Mouse (Mus musculus): Measurements from ENCODE around the gene Hoxa2. TPM values are rescaled to one million over a fixed set of nuclear protein-coding genes. Genes with fewer than 3 reads are reported as not detected.

Gene Hoxa2
- 3.2 and 14.2 TPM in 2 replicates for polyA plus RNA-seq (2012; rRNA removed)

DNA sequence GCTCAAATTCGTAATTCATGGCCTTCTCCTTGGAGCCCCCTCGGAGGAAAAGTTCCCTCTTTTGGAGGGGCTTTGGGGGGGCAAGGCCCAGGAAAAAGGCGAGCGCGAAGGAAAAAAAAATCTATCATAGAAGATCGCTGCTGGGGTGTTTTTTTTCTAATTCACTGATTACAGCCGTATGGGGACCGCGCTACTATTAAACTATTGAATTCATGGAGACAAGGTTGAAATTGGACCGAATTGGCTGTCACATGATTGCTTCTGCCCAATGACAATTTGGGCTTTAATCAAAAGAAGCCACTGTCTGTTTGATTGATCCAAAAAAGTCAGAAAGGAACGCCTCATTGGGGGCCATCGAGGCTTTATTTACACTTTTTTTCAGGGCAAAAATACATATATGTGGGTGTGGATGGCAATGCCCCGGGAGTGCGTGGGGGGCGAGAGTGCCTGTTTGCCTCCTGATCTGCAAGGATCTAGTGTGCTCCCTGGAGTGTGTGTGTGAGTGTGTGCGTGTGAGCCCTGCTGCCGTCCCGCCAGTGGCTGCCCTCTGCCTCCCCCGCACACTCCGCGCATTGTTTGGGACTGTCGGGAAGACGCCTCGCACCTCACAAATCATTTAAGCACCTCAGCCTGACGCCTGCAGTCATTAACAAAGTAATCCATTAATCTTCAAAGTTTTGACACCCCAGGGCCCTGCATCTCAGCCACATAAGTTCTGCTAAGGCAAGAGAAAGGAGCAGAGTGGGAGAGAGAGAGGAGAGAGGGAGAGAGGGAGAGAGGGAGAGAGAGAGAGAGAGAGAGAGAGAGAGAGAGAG, at the start of gene Hoxa2:
TSS of gene Hoxa2 (minus strand) at position 206 of the 815 bp plus-strand sequence.
- DNase-seq (ENCODE audit: low read depth), result peak; percentile 33
- TF ChIP-seq POLR2A (IDR thresholded peaks at IDR 0.05; ENCODE audit: borderline replicate concordance, extremely low read depth, insufficient read depth, insufficient read length, poor library complexity, severe bottlenecking) (no peak), CTCF (IDR thresholded peaks at IDR 0.05; ENCODE audit: borderline replicate concordance, extremely low read depth, insufficient read depth, insufficient read length) (no peak)

DNA sequence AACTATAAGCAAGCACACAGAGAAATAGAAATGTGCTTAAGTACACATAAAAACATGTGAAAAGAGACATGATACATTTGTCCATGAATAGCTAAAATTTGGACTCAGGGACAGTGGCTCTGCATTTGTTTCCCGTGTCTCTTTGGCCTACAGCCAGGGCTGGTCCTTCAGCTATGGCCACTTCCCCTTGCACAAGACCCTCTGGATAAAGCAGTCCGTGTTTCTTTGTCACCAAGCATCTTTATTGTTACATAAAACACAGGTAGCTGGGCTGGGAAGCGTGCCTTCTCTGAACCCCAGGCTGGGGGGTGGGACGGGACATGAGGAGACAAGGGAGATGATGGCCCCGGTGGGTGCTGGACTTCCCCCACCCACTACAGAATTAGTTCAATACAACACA, 49.6 kb upstream of the Hoxa2 start:
- DNase-seq (ENCODE audit: low read depth), result no peak
- no peak for TF ChIP-seq CTCF (IDR thresholded peaks at IDR 0.05; ENCODE audit: borderline replicate concordance, extremely low read depth, insufficient read depth, insufficient read length)
- no peak for TF ChIP-seq POLR2A (IDR thresholded peaks at IDR 0.05; ENCODE audit: borderline replicate concordance, extremely low read depth, insufficient read depth, insufficient read length, poor library complexity, severe bottlenecking)

DNA sequence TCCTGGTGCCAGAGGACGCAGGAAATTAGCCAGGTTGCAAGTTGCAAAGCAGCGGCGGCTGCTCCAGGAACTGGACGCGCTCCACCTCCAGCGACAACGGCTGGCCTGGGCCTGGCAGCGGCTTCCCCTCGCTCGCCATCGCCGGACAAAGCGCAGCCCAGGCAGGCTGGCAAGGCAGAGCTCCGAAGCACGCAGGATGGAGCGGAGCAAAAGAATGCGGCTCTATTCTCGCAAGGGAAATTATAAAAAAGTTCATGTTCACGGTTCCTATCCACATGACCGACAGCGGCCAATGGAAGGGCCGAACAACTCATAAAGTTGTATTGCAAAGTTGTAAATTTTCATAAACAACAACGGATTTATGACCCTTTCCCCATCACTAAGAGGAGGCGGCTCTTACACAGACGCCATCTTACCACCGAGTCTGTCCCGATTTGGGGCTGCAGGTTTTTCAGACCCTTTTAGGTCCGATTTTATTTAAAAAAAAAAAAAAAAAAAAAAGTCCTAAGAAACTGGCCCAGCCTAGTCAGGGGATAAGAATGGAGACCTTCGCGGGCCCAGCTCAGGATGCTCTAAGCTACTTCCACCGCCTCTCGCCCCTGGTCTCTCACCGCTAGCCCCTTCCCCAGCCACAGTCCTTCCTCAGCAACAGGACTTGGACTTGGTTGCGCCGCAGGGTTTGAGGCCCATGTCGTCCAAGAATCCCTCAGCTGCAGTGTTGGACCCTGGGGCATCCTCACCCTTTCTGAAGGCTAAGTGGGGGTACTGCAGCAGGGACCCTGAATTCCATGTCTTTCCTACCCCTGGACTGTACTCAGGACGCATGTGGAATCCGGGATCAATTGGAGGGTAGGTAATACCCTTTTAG, 48.7 kb upstream of the Hoxa2 start, which contains the start of the genes Hoxa3 and Gm28308:
TSS of gene Hoxa3 (minus strand) at position 218 of the 868 bp plus-strand sequence.
TSS of gene Gm28308 (minus strand) at position 221 of the 868 bp plus-strand sequence.
- no peak for DNase-seq (ENCODE audit: low read depth)
- TF ChIP-seq CTCF (IDR thresholded peaks at IDR 0.05; ENCODE audit: borderline replicate concordance, extremely low read depth, insufficient read depth, insufficient read length) (no peak), POLR2A (IDR thresholded peaks at IDR 0.05; ENCODE audit: borderline replicate concordance, extremely low read depth, insufficient read depth, insufficient read length, poor library complexity, severe bottlenecking) (no peak)

DNA sequence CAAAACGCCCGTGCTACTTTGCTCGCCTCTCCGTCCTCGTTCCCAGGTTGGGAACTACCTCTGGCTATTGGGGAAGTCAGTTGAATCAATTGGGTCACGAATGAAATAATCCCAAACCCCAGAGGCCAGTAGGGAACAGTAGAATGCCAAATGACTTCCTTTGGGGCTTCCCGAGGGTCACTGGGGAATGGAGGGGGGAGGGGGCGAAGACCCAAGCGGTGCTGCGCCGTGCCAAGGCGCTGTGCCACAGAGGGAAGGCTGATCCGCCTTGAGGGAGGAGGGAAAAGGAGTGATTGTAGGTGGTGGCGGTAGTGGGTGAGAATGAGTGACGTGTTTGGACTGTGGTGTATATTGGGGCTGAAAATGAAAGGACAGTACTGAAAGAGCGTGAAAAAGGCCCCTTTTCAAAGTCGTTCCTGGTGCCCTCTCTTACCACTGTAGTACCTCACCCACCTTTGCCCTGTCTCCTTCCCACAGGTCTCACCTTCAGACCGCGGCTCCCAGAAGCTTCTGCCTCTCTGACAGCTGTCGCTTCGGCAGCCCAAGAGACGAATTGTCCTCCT, 48.0 kb upstream of the Hoxa2 start:
- TF ChIP-seq POLR2A (IDR thresholded peaks at IDR 0.05; ENCODE audit: borderline replicate concordance, extremely low read depth, insufficient read depth, insufficient read length, poor library complexity, severe bottlenecking) (no peak), CTCF (IDR thresholded peaks at IDR 0.05; ENCODE audit: borderline replicate concordance, extremely low read depth, insufficient read depth, insufficient read length) (no peak)
- DNase-seq (ENCODE audit: low read depth), result no peak

DNA sequence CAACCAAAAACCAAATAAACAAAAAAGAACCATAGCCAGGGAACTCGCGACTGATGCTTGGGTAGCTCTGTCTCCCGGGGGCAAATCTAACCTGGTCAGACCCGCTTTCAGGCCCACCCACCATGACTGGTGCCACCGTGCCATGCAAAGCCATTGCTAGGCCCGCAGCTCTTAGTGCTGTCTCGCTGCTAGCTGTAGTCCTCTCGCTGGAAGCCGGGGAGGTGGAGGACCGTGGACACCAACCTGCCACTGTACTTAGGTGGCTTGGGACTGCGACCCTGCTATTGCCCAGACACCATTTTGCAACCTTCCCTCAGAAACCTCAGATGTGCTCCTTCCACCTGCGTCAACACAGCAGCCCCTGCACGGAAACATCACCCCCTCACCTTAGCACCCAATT, 47.3 kb upstream of the Hoxa2 start:
- DNase-seq (ENCODE audit: low read depth), result no peak
- no peak for TF ChIP-seq POLR2A (IDR thresholded peaks at IDR 0.05; ENCODE audit: borderline replicate concordance, extremely low read depth, insufficient read depth, insufficient read length, poor library complexity, severe bottlenecking)

DNA sequence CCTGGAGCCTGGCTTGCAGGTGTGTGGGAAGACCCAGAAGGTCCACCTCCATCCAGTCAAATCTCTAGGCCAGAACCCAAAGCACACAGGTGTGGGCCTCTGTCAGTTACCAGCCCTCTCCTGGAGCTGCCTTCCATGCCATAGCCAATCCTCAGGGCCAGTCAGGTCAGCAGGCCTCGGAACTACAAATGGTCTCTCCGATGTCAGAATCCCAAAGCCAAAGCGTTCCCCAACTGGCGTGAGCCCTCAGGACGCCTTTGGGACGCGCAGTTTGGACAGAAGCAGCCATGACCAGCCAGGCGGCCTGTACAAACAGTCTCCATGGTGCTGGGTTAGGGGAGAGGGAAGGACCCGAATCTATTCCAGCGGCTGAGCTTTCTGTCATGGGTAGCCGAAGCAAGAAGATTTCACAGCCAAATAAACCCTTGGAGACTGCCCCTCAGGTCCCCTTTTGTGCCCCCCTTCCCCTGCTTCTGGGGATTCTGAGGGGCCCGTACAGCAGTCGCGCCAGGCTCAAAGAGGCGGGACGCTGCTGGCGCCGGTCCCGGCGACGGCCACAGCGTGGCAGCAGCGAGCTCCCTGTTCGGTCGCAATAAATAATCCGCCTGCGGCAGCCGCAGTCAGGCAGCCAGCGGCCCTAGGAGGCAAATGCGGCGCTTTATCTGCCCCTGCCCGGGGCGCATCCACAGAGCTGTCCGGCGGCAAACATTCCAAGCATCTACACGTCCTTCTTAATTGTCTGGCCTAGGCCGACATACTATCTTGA, 46.7 kb upstream of the Hoxa2 start:
- peak; percentile 84 for DNase-seq (ENCODE audit: low read depth)
- no peak for TF ChIP-seq POLR2A (IDR thresholded peaks at IDR 0.05; ENCODE audit: borderline replicate concordance, extremely low read depth, insufficient read depth, insufficient read length, poor library complexity, severe bottlenecking)
- TF ChIP-seq CTCF (IDR thresholded peaks at IDR 0.05; ENCODE audit: borderline replicate concordance, extremely low read depth, insufficient read depth, insufficient read length), result peak; percentile 84

DNA sequence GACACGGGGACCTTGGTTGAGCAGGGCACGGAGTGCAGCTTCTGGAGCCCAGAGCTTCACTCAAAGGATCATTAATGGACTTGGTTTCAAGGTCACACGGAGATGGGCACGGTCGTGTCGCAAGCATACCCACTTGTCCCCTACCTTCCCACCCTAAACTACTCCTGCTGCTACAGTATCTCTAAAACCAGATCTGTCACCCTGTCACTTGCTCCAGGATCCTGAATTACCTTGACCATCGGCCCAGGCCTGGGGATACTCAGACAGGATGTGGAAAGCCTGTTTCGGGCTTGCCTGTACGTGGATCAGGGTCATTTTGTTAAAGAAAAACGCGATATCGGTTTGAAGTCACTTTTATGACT, 45.0 kb upstream of the Hoxa2 start:
- TF ChIP-seq POLR2A (IDR thresholded peaks at IDR 0.05; ENCODE audit: borderline replicate concordance, extremely low read depth, insufficient read depth, insufficient read length, poor library complexity, severe bottlenecking), result no peak
- TF ChIP-seq CTCF (IDR thresholded peaks at IDR 0.05; ENCODE audit: borderline replicate concordance, extremely low read depth, insufficient read depth, insufficient read length), result no peak
- DNase-seq (ENCODE audit: low read depth), result no peak

DNA sequence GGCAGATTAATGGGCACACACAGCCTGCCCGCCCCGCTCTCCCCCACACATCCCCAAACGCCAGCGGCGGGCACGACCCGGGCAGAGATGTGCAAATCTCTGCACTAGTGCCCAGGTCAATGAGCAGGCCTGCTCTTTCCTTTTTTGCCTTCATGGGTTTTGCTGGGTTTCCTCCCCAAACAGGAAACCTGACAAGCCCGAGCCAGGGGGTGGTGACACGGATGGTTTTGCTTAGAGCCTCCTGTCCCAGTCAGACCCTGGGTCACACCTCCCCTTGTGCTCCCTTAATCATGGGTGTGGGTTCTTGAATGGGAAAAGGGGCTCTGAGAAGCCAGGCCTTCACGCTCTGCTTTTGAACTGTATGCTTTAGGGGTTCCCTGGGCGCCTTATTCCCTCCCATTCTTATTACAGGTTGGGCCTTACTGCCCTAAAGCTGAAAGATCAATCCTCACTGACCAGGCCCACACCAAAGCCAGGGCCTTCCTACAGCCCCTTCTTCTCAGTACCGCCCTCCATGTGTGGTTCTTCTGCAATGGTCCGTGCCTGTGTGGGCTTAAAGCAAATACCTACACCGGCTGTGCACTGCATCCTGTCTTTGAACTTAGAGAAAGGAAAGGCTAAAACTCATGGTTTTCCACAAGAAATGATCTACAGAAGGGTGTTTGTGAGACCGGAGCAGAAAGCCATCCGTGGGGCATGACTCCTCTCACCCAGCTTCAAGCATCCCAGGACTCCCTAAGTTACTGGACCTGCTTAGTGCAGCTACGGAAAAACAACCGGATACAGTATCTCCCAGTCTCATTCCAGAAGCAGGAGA, 44.4 kb upstream of the Hoxa2 start:
- TF ChIP-seq CTCF (IDR thresholded peaks at IDR 0.05; ENCODE audit: borderline replicate concordance, extremely low read depth, insufficient read depth, insufficient read length), result no peak
- no peak for TF ChIP-seq POLR2A (IDR thresholded peaks at IDR 0.05; ENCODE audit: borderline replicate concordance, extremely low read depth, insufficient read depth, insufficient read length, poor library complexity, severe bottlenecking)
- DNase-seq (ENCODE audit: low read depth), result no peak

DNA sequence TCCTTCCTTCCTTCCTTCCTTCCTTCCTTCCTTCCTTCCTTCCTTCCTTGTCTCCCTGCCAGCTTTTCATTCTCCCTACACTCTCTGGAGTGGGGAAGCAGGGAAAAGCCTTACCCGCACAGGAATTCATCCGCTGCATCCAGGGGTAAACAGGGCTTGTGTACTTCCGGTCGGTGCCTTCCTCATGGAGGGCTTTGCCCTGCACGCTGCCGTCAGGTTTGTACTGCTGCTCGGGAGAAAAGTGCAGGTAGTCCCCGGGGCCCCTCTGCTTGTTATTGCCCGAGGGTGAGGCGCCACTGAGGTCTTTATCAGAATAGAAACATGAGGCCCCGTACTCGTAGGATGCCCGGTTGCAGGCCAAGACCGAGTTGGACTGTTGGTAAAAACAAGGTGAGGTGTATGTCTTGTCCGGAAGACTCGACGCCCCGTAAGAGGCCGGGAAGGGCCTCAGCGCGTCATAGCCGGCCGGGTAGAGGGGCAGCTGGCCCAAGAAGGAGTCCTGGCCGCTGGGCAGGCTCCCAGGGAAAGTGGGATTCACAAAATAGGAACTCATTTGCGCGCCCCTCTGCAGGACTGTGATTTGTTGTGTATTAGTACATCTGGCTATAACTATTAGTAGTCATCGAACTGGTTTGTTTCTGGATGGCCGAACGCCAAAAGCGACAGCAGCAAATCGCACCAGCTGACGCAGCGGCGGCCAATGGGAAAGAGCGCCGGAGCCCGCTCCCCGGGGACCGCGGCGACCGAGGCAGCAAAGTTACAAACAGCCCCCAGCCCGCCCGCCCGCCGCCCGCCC, 43.6 kb upstream of the Hoxa2 start, which contains the start of gene Hoxa6:
TSS of gene Hoxa6 (minus strand) at position 651 of the 796 bp plus-strand sequence.
- no peak for DNase-seq (ENCODE audit: low read depth)
- TF ChIP-seq POLR2A (IDR thresholded peaks at IDR 0.05; ENCODE audit: borderline replicate concordance, extremely low read depth, insufficient read depth, insufficient read length, poor library complexity, severe bottlenecking), result no peak

DNA sequence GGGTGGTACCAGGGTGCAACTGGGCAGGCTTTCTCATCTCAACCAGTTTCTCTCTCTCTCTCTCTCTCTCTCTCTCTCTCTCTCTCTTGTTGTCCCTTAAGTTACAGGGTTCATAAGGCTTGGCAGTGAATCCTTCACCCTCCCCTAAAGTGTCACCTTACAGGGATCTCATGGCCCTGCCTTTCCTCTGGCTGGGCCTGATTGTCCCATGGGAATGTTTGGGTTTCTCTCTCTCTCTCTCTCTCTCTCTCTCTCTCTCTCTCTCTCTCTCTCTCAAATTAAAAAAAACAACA, 43.0 kb upstream of the Hoxa2 start:
- DNase-seq (ENCODE audit: low read depth), result no peak
- TF ChIP-seq POLR2A (IDR thresholded peaks at IDR 0.05; ENCODE audit: borderline replicate concordance, extremely low read depth, insufficient read depth, insufficient read length, poor library complexity, severe bottlenecking) (no peak), CTCF (IDR thresholded peaks at IDR 0.05; ENCODE audit: borderline replicate concordance, extremely low read depth, insufficient read depth, insufficient read length) (no peak)
